Mouse (Mus musculus) lung, adult 2 months (tissue): ENCODE data around the gene Sorbs1. TPM values are rescaled to one million over a fixed set of nuclear protein-coding genes. Genes with fewer than 3 reads are reported as not detected.

Source experiments
- DNase-seq: peaks from one replicate; pipeline ENCODE4 v3.0.0; 2022
- H3K4me1 ChIP-seq: fragments of 200-500 bp; 2 replicates; pipeline ENCODE4 v1.6.1; 2011; ENCODE audit warnings: low read length; ENCODE audit not compliant: control insufficient read depth, insufficient read depth
- H3K4me3 ChIP-seq: fragments of 200-500 bp; replicated peaks from 2 replicates; pipeline ENCODE3; 2011; ENCODE audit warnings: low read depth, mild to moderate bottlenecking, control low read depth, low read length; ENCODE audit errors: extremely low read depth
- CTCF ChIP-seq: fragments of 200-500 bp; IDR thresholded peaks from 2 replicates; pipeline ENCODE4 v1.5.1; 2011; ENCODE audit warnings: mild to moderate bottlenecking, low read length, control low read depth; ENCODE audit not compliant: insufficient read depth
- POLR2A ChIP-seq: fragments of 200-500 bp; IDR thresholded peaks from 2 replicates; pipeline ENCODE4 v1.6.1; 2011; ENCODE audit warnings: low read depth, mild to moderate bottlenecking, control low read depth, low read length, borderline replicate concordance; ENCODE audit errors: extremely low read depth
- WGBS: fragments of 180-500 bp; shearing (Covaris S2); methylation state at CpG from one replicate; pipeline ENCODE4 v1.1.7; 2018; 5-methylcytosine and 5-hydroxymethylcytosine counted together
- polyA plus RNA-seq: library from polyadenylated mRNA; depleted of rRNA; stranded (reverse); fragments of >200 nt; gene quantifications from 2 replicates; pipeline ENCODE4 v1.2.3, GENCODE M21; 2012

Gene Sorbs1
- polyA plus RNA-seq, 1 experiment = 43.4 TPM

DNA sequence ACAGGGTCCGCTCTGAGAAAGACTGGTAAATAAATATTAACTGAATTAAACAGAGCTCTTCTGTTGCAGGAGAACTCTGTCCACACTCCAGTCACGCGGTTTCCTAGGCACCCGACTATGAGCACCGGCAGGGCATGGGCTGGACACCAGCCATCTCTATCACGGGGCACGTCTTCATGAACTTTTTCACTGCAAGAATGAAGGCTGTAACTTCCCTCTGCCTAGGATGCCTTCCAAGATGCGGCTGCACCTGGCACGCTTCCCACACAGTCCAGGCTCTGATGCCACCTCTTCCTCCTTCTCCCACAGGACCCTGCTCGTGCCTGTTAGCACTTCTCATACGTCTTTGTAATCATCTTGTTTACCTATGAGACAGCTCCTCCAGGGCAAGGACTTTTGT, 26.0 kb downstream of the Sorbs1 start:
- Histone ChIP-seq H3K4me3 (peak overlapping the region; percentile 49), H3K4me1 (peaks cover 43% of the 10 kb centered on the region)
- TF ChIP-seq POLR2A (no peak), CTCF (no peak)
- 13% methylated on average over 11 of the region's 11 CpGs for WGBS
- DNase-seq = peak; percentile 58

DNA sequence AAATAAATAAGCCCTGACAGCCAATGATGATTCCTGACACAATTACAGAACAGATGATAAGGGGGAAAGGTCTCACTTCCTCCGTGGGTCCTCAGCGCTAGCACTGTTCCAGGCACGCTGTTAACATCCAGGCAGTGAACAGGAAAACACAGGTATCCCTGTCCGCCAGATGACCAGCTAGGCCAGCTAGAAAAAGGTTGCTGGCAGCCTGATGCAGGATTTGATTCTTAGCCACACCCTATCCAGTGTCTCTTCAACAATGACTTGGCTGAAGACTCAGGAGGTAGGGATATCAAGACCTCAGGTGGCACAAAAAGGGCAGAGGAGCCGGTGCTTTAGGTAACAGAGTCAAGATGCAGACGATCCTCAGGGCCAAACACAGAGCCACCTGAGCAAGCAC, 32.5 kb downstream of the Sorbs1 start:
- Histone ChIP-seq H3K4me3 (no peak overlapping the region), H3K4me1 (peaks cover 29% of the 10 kb centered on the region)
- 61% methylated on average over 6 of the region's 6 CpGs for WGBS
- no peak for TF ChIP-seq CTCF
- TF ChIP-seq POLR2A = no peak
- no peak for DNase-seq

DNA sequence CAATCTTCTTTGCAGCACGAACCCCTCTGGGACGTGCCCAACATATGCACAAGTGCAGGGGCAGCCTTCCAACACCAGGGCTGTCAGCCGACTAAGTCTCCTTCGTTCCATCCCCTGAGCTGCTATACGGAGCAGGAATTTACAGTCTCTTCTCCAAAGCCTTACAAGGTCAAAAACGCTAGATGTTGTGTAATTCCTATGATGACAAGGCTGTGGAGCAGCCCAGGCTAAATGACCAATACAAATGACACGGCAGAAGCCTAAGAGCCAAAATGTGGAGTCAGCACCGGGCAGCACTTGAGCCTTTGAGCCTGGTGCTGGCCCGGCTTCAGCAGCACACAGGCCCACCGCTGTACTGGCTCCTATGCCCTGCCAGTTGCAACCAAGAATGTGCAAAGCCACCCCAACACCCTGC, 35.4 kb downstream of the Sorbs1 start:
- DNase-seq = no peak
- no peak overlapping the region for H3K4me3 ChIP-seq
- peaks cover 29% of the 10 kb centered on the region for H3K4me1 ChIP-seq
- TF ChIP-seq CTCF (no peak), POLR2A (no peak)
- whole genome bisulfite sequencing = 47% methylated on average over 10 of the region's 10 CpGs

DNA sequence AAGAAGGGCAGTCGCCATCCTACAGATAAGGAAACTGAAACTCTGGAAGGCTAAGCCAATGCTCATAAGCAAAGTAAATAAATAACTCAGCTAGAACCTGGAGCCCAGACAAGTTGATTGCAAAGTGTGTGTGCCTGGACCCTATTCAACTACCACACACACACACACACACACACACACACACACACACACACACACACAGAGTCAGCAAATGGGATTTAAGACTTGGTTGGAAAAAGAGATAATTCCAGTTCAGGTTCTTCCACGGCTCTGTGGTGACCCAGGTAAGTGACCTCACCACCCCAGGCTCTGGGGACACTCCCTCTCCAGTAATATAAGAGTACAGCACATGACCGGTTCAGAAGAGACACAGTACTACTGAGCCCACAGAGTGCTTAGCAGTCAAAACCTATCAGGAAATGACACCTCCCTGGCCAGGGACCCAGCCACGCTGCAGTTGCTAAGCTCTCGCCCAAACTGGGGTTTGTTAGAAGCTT, 36.1 kb downstream of the Sorbs1 start:
- peak; percentile 39 for DNase-seq
- Histone ChIP-seq H3K4me1 (peaks cover 31% of the 10 kb centered on the region), H3K4me3 (no peak overlapping the region)
- TF ChIP-seq CTCF (no peak), POLR2A (no peak)
- 8% methylated on average over 5 of the region's 5 CpGs for WGBS

DNA sequence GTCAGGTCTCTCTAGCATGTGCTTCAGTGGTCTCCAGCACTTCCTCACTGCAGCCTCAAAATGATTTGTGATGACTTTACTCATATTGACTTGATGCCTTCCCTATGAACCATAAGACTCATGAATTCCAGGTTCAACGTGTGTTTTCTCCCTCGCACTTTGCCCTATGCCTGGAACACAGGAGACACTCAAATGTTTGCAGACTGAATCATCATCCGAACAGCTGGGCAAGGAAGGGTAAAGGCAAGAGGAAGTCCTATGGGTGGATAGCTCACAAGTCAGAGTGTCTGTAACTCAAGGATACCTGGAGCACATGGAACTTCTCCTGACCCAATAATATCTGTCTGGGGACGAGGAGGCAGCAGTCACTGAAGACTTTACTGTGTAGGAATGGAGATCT, 37.1 kb downstream of the Sorbs1 start:
- DNase-seq = no peak
- Histone ChIP-seq H3K4me3 (no peak overlapping the region), H3K4me1 (peaks cover 37% of the 10 kb centered on the region)
- 73% methylated on average over 4 of the region's 4 CpGs for WGBS
- TF ChIP-seq CTCF = no peak
- no peak for TF ChIP-seq POLR2A

DNA sequence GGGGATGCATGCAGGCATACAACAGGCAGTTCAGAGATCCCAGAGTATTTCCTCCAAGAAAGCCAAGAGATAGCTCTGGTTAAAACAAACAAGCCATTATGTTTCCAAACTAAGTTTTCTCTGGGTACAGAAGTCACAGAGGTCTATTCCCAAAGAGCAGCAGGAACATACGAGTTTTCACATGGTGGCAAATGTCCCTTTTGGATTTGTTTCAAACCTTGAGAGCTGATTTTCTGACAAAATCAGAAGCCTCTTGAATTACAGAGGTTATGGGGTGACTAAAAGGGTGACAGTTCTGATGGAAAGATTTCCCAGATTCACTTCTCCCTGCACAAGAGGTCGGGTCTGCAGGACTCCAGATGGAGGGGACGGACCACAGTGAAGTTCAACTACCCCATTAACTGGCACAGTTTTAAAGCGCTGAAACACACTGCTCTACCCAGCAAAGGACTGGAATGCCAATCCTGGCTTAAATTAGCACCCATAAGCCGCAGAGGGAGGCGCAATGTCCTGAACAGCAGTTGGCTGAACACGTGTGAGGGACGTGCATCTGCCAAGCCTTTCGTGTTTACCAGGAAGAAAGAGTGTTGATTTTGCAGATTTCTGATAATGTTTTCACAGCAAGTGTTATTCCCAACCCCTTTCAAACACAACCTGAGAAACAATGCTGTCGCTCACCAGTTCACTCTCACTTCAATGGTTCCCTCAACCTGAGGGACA, 41.9 kb downstream of the Sorbs1 start:
- DNase-seq = peak; percentile 28
- peaks cover 11% of the 10 kb centered on the region for H3K4me1 ChIP-seq
- WGBS = 47% methylated on average over 10 of the region's 10 CpGs
- H3K4me3 ChIP-seq = no peak overlapping the region
- TF ChIP-seq CTCF = no peak
- TF ChIP-seq POLR2A = no peak

DNA sequence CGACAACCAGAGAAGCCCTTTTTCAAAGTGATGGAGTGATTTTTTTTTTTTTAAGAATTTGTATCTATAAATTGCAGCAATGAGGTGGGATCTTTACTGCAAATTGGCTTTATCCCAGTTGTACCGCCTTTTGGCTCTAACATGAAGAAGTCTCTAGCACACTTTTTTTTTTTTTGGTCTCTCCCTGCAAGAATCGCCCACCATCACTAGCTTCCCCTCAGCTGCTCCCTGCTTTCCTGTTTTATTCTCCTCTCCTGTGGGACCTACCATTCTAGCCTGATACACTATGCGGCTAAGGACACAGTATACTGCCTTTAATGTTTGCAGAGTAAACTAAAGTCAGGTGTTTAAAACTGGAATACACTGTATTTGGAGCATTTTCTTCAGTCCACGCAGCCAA, 43.8 kb downstream of the Sorbs1 start:
- WGBS = 85% methylated on average over 5 of the region's 5 CpGs
- DNase-seq = no peak
- Histone ChIP-seq H3K4me3 (no peak overlapping the region), H3K4me1 (peaks cover 7% of the 10 kb centered on the region; the same call in 1 of the 2 replicates)
- TF ChIP-seq CTCF (no peak), POLR2A (no peak)

DNA sequence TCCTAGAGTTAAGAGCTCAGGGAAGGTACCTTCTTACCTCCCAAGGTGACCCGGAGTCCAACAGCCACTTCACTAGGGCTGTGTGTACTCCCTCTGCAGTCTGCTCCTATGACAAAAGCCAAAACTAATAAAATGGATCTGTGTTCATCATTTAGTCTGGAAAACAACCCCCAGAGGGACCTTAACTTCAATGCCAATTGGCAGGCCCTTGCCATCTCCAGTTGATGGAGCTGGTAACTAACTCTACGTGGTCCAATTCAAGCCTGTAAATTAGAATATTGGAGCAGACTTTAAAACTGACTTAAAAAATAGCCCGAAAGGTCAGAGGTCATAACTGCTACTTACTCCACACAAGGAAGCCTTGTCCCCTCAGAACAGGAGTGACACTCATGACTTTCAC, 45.3 kb downstream of the Sorbs1 start:
- no peak for TF ChIP-seq CTCF
- TF ChIP-seq POLR2A = no peak
- DNase-seq = no peak
- no peak overlapping the region for H3K4me3 ChIP-seq
- WGBS = 87% methylated on average over 3 of the region's 3 CpGs
- H3K4me1 ChIP-seq = peaks cover 7% of the 10 kb centered on the region; the same call in 1 of the 2 replicates

DNA sequence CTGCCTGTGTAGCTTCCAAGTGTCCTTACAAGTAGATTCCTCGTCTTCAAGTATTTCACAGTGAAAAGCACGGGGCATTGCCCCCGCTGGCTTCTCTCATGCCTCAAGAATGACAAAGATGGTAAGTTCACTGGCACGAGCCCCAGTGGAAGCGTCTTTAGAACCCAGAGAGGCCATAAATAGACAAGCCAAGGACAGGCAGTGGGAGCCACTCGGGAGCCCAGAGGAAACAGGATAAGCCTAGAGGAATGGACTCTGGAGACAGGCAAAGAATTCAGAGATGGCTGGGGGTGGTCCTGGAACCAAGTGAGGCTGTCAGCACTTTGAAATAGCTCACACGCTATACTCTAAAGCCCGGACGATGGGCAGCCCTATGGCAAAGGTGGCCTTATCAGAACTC, 45.8 kb downstream of the Sorbs1 start:
- no peak for DNase-seq
- peaks cover 9% of the 10 kb centered on the region; the same call in 1 of the 2 replicates for H3K4me1 ChIP-seq
- H3K4me3 ChIP-seq = no peak overlapping the region
- TF ChIP-seq CTCF (no peak), POLR2A (no peak)
- WGBS = 71% methylated on average over 9 of the region's 9 CpGs

DNA sequence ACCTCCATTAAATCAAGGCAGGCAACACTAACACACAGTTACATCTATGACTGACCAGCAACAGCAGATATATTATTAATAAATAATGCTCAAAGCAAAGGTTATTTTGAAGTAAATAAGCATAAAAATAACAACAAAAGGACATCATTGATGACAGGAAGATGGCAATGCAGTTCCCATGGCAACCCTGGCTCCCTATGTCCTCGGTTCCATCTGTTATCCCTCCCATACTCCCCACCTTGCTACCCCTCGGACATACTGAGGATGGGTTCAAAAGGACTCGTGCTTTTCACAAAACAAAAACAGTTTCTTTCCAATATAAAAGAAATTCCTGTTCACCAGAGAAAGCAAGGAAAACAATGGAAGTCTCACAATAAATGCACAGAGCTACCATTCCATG, 48.2 kb downstream of the Sorbs1 start:
- WGBS = 85% methylated on average over 3 of the region's 3 CpGs
- Histone ChIP-seq H3K4me3 (no peak overlapping the region), H3K4me1 (peaks cover 3% of the 10 kb centered on the region; the same call in 1 of the 2 replicates)
- TF ChIP-seq CTCF (no peak), POLR2A (no peak)
- DNase-seq = no peak
